Comparison of ENCODE assay signal across 24 mouse cellular contexts in genomic region chr6:145322246-145322645, GRCm38 (mm10).
"Had no signal": no experiment of that assay in that cellular context is flagged by ENCODE, and none has a peak within 500 bp of the region (broad histone marks: within the 10 kb centered on the region; RNA-seq: fewer than 3 reads in every experiment).

No protein-coding gene starts in this region.

- DNase-seq: gastrocnemius, postnatal 14 days; gastrocnemius, postnatal 36 days; heart, adult 18-20 months; heart, postnatal 10 days; heart, postnatal 4 days; kidney, adult 11 months; kidney, adult 2 months; kidney, adult 9 months; kidney, postnatal 14 days; kidney, postnatal 36 days; layer of hippocampus, adult 9-11 months; layer of hippocampus, postnatal 36 days had no signal

- H3K27ac ChIP-seq: heart, embryonic 10.5 days; hindbrain, embryonic 10.5 days; hindbrain, embryonic 13.5 days; hindbrain, embryonic 15.5 days; hindbrain, postnatal 0 days; kidney, embryonic 15.5 days; kidney, postnatal 0 days; limb, embryonic 13.5 days; limb, embryonic 15.5 days; liver, embryonic 14.5 days had no signal

- ATAC-seq: hindbrain, postnatal 0 days; intestine, embryonic 16.5 days had no signal

- H3K4me3 ChIP-seq: heart, embryonic 10.5 days; heart, embryonic 12.5 days; hindbrain, embryonic 10.5 days; hindbrain, embryonic 13.5 days; hindbrain, embryonic 15.5 days; kidney, embryonic 15.5 days; limb, embryonic 13.5 days; limb, embryonic 15.5 days had no signal

- H3K4me1 ChIP-seq: hindbrain, embryonic 10.5 days; hindbrain, embryonic 13.5 days; hindbrain, embryonic 15.5 days; kidney, embryonic 15.5 days; limb, embryonic 15.5 days had no signal
